Mouse (Mus musculus) forebrain, embryonic 10.5 days (tissue): ENCODE measurements at regions not wholly inside any gene's neighbourhood (a gene's known extent, or its start where the extent isn't known, plus 50 kb on each side); places are given as distances from the start of the nearest gene placed in this dataset.

Experiments used
- DNase-seq: peaks from one replicate; pipeline ENCODE4 v3.0.0-alpha.2; 2017; ENCODE audit warnings: low spot score; ENCODE audit errors: extremely low spot score
- H3K27ac ChIP-seq: fragments of 300-500 bp; sonication (generic); 2 replicates; pipeline ENCODE4 v1.5.1; 2016; ENCODE audit warnings: mild to moderate bottlenecking
- H3K27me3 ChIP-seq: fragments of 300-500 bp; sonication (generic); 2 replicates; pipeline ENCODE4 v1.6.1; 2016; ENCODE audit warnings: mild to moderate bottlenecking; ENCODE audit not compliant: poor library complexity, severe bottlenecking
- H3K36me3 ChIP-seq: fragments of 300-500 bp; sonication (generic); replicated peaks from 2 replicates; pipeline ENCODE4 v1.6.1; 2016; ENCODE audit warnings: mild to moderate bottlenecking, moderate library complexity
- H3K4me1 ChIP-seq: fragments of 300-500 bp; sonication (generic); 2 replicates; pipeline ENCODE4 v1.6.1; 2016
- H3K4me3 ChIP-seq: fragments of 300-500 bp; sonication (generic); 2 replicates; pipeline ENCODE4 v1.5.1; 2016; ENCODE audit warnings: mild to moderate bottlenecking, moderate library complexity
- H3K9me3 ChIP-seq: fragments of 300-500 bp; sonication (generic); 2 replicates; pipeline ENCODE4 v1.6.1; 2016; ENCODE audit warnings: mild to moderate bottlenecking, moderate library complexity
- WGBS: fragments of 180-500 bp; shearing (Covaris S2); methylation state at CpG from one replicate; pipeline ENCODE4 v1.1.7; 2016; 5-methylcytosine and 5-hydroxymethylcytosine counted together

GRCm38 (mm10) chr19:28171836-28172534, 161.0 kb upstream of the Rfx3 start:
- WGBS = 90% methylated on average over 11 of the region's 11 CpGs
- H3K36me3 ChIP-seq = no peaks in the 10 kb centered on the region
- DNase-seq = no peak

GRCm38 (mm10) chr19:28167451-28168165, 156.6 kb upstream of the Rfx3 start:
- no peak overlapping the region for H3K4me3 ChIP-seq
- H3K4me1 ChIP-seq = peaks cover 7% of the 10 kb centered on the region
- no peak overlapping the region for H3K27ac ChIP-seq
- WGBS = 90% methylated on average over 12 of the region's 12 CpGs
- DNase-seq = no peak
- no peaks in the 10 kb centered on the region for H3K9me3 ChIP-seq
- H3K27me3 ChIP-seq = 0 out of 2 replicates have a peak, but pooled peaks cover 10% of the 10 kb centered on the region
- no peaks in the 10 kb centered on the region for H3K36me3 ChIP-seq

More at GRCm38 (mm10) chr19:28171836-28172534, 161.0 kb upstream of the Rfx3 start:
- H3K4me1 ChIP-seq = no peaks in the 10 kb centered on the region
- H3K9me3 ChIP-seq = no peaks in the 10 kb centered on the region
- H3K4me3 ChIP-seq = no peak overlapping the region
- H3K27ac ChIP-seq = no peak overlapping the region
- H3K27me3 ChIP-seq = 0 out of 2 replicates have a peak, but pooled peaks cover 10% of the 10 kb centered on the region

GRCm38 (mm10) chr19:28166626-28167025, 155.7 kb upstream of the Rfx3 start:
- Histone ChIP-seq H3K27me3 (0 out of 2 replicates have a peak, but pooled peaks cover 10% of the 10 kb centered on the region), H3K36me3 (no peaks in the 10 kb centered on the region), H3K4me1 (peaks cover 7% of the 10 kb centered on the region), H3K27ac (no peak overlapping the region), H3K4me3 (no peak overlapping the region), H3K9me3 (no peaks in the 10 kb centered on the region)
- DNase-seq = no peak
- 82% methylated on average over 7 of the region's 7 CpGs for WGBS

GRCm38 (mm10) chr19:28165901-28166361, 155.0 kb upstream of the Rfx3 start:
- H3K9me3 ChIP-seq = no peaks in the 10 kb centered on the region
- H3K27ac ChIP-seq = peak overlapping the region; percentile 35; the same call in 1 of the 2 replicates
- 0 out of 2 replicates have a peak, but pooled peaks cover 10% of the 10 kb centered on the region for H3K27me3 ChIP-seq
- peak; percentile 68 for DNase-seq
- 48% methylated on average over 15 of the region's 15 CpGs for WGBS
- no peaks in the 10 kb centered on the region for H3K36me3 ChIP-seq
- H3K4me3 ChIP-seq = no peak overlapping the region
- H3K4me1 ChIP-seq = peaks cover 7% of the 10 kb centered on the region

- 85% methylated on average over 6 of the region's 6 CpGs for WGBS
- H3K27ac ChIP-seq = no peak overlapping the region
- DNase-seq = no peak
- no peaks in the 10 kb centered on the region for H3K36me3 ChIP-seq
- H3K27me3 ChIP-seq = 0 out of 2 replicates have a peak, but pooled peaks cover 5% of the 10 kb centered on the region
- no peaks in the 10 kb centered on the region for H3K9me3 ChIP-seq
- H3K4me3 ChIP-seq = no peak overlapping the region
- H3K4me1 ChIP-seq = peaks cover 7% of the 10 kb centered on the region
These were observed 152.2 kb upstream of the Rfx3 start for GRCm38 (mm10) chr19:28163195-28163594.

GRCm38 (mm10) chr19:28160582-28160981, 149.6 kb upstream of the Rfx3 start:
- WGBS = 78% methylated on average over 4 of the region's 4 CpGs
- Histone ChIP-seq H3K27ac (no peak overlapping the region), H3K36me3 (no peaks in the 10 kb centered on the region), H3K4me3 (no peak overlapping the region), H3K27me3 (no peaks in the 10 kb centered on the region), H3K4me1 (no peaks in the 10 kb centered on the region), H3K9me3 (no peaks in the 10 kb centered on the region)
- no peak for DNase-seq

- WGBS = 82% methylated on average over 3 of the region's 3 CpGs
- H3K4me1 ChIP-seq = no peaks in the 10 kb centered on the region
- DNase-seq = no peak
These were observed 146.2 kb upstream of the Rfx3 start for GRCm38 (mm10) chr19:28157196-28157595.

GRCm38 (mm10) chr19:28137581-28137980, 126.6 kb upstream of the Rfx3 start:
- H3K4me3 ChIP-seq = no peak overlapping the region
- no peaks in the 10 kb centered on the region for H3K36me3 ChIP-seq
- DNase-seq = no peak
- H3K9me3 ChIP-seq = no peaks in the 10 kb centered on the region
- WGBS = 91% methylated on average over 10 of the region's 10 CpGs
- H3K27me3 ChIP-seq = no peaks in the 10 kb centered on the region
- peaks cover 5% of the 10 kb centered on the region for H3K4me1 ChIP-seq
- no peak overlapping the region for H3K27ac ChIP-seq

More at GRCm38 (mm10) chr19:28157196-28157595, 146.2 kb upstream of the Rfx3 start:
- Histone ChIP-seq H3K36me3 (no peaks in the 10 kb centered on the region), H3K9me3 (no peaks in the 10 kb centered on the region), H3K27ac (no peak overlapping the region), H3K4me3 (no peak overlapping the region), H3K27me3 (no peaks in the 10 kb centered on the region)

GRCm38 (mm10) chr19:28134806-28135205, 123.8 kb upstream of the Rfx3 start:
- no peak overlapping the region for H3K4me3 ChIP-seq
- DNase-seq = no peak
- no peaks in the 10 kb centered on the region for H3K27me3 ChIP-seq
- 0% methylated on average over 1 of the region's 1 CpGs for WGBS
- no peaks in the 10 kb centered on the region for H3K36me3 ChIP-seq
- H3K9me3 ChIP-seq = no peaks in the 10 kb centered on the region
- H3K27ac ChIP-seq = no peak overlapping the region
- no peaks in the 10 kb centered on the region for H3K4me1 ChIP-seq

- DNase-seq = no peak
- 85% methylated on average over 10 of the region's 10 CpGs for WGBS
These were observed 100.6 kb upstream of the Rfx3 start for GRCm38 (mm10) chr19:28111263-28112180.

GRCm38 (mm10) chr19:28095620-28096019, 84.7 kb upstream of the Rfx3 start:
- H3K27me3 ChIP-seq = no peaks in the 10 kb centered on the region
- 46% methylated on average over 9 of the region's 9 CpGs for WGBS
- H3K27ac ChIP-seq = no peak overlapping the region
- no peak overlapping the region for H3K4me3 ChIP-seq
- DNase-seq = no peak
- H3K9me3 ChIP-seq = no peaks in the 10 kb centered on the region
- peaks cover 6% of the 10 kb centered on the region for H3K4me1 ChIP-seq
- no peaks in the 10 kb centered on the region for H3K36me3 ChIP-seq

More at GRCm38 (mm10) chr19:28111263-28112180, 100.6 kb upstream of the Rfx3 start:
- H3K27me3 ChIP-seq = no peaks in the 10 kb centered on the region
- no peaks in the 10 kb centered on the region for H3K9me3 ChIP-seq
- H3K36me3 ChIP-seq = no peaks in the 10 kb centered on the region
- H3K4me3 ChIP-seq = no peak overlapping the region
- no peak overlapping the region for H3K27ac ChIP-seq
- no peaks in the 10 kb centered on the region for H3K4me1 ChIP-seq

GRCm38 (mm10) chr19:28092252-28092651, 81.3 kb upstream of the Rfx3 start:
- Histone ChIP-seq H3K4me1 (peaks cover 21% of the 10 kb centered on the region), H3K4me3 (no peak overlapping the region), H3K9me3 (no peaks in the 10 kb centered on the region), H3K27ac (no peak overlapping the region), H3K27me3 (no peaks in the 10 kb centered on the region), H3K36me3 (no peaks in the 10 kb centered on the region)
- WGBS = 90% methylated on average over 6 of the region's 6 CpGs
- no peak for DNase-seq
